Mouse (Mus musculus): ENCODE results near the gene Myoz1. TPM values are rescaled to one million over a fixed set of nuclear protein-coding genes. Genes with fewer than 3 reads are reported as not detected.

Gene Myoz1
- polyA plus RNA-seq, 1 experiment from 2014 or later: 0.95 TPM

- no peaks in the 10 kb centered on the region for H3K9me3 ChIP-seq (ENCODE audit: control insufficient read depth, low read length)
- H3K9ac ChIP-seq (ENCODE audit: low read depth, low read length): 0 out of 2 replicates have a peak overlapping the region, but pooled peaks have one; percentile 30
- DNase-seq (ENCODE audit: low spot score) (no peak), ATAC-seq (replicated peaks; ENCODE audit: low FRiP score) (no peak)
- WGBS: 60% methylated on average over 2 of the region's 2 CpGs
- H3K4me1 ChIP-seq (replicated peaks; ENCODE audit: control insufficient read depth, insufficient read depth, low read length): peaks cover 10% of the 10 kb centered on the region
- no peak overlapping the region for H3K4me3 ChIP-seq (ENCODE audit: low read depth, low read length)
- H3K4me2 ChIP-seq: no peak overlapping the region
- H3K27me3 ChIP-seq (replicated peaks; ENCODE audit: control insufficient read depth, insufficient read depth, low read length): peaks cover 37% of the 10 kb centered on the region
- no peak overlapping the region for H3K27ac ChIP-seq (ENCODE audit: low read depth, low read length)
- no peaks in the 10 kb centered on the region for H3K36me3 ChIP-seq (ENCODE audit: control insufficient read depth, insufficient read depth, low read length)
Observed at GRCm38 (mm10) chr14:20663601-20664000, 7.3 kb upstream of the Myoz1 start.

DNA sequence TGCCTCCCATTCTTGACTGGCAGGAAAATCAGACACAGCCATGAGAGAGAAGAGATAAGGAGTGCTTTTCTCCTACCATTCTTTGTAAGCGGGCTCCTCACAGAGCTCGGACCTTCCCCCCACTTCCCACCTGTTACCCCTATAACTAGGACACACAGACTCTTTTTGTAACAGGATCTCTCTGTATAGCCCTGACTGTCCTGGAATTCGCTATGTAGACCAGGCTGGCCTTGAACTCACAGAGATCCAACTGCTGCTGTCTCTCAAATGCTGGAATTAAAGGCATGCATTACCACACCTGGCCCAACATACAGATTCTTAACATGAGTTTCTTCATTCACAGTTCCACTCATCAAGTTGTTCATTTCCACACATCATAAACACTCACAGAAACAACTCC, 6.4 kb upstream of the Myoz1 start:
- ATAC-seq (replicated peaks; ENCODE audit: low FRiP score) (no peak), DNase-seq (ENCODE audit: low spot score) (no peak)
- Histone ChIP-seq H3K4me2 (no peak overlapping the region), H3K9me3 (ENCODE audit: control insufficient read depth, low read length) (no peaks in the 10 kb centered on the region), H3K36me3 (ENCODE audit: control insufficient read depth, insufficient read depth, low read length) (no peaks in the 10 kb centered on the region), H3K9ac (ENCODE audit: low read depth, low read length) (no peak overlapping the region), H3K27ac (ENCODE audit: low read depth, low read length) (no peak overlapping the region), H3K4me1 (replicated peaks; ENCODE audit: control insufficient read depth, insufficient read depth, low read length) (peaks cover 10% of the 10 kb centered on the region), H3K4me3 (ENCODE audit: low read depth, low read length) (no peak overlapping the region), H3K27me3 (replicated peaks; ENCODE audit: control insufficient read depth, insufficient read depth, low read length) (peaks cover 37% of the 10 kb centered on the region)
- WGBS: 68% methylated on average over 3 of the region's 3 CpGs

DNA sequence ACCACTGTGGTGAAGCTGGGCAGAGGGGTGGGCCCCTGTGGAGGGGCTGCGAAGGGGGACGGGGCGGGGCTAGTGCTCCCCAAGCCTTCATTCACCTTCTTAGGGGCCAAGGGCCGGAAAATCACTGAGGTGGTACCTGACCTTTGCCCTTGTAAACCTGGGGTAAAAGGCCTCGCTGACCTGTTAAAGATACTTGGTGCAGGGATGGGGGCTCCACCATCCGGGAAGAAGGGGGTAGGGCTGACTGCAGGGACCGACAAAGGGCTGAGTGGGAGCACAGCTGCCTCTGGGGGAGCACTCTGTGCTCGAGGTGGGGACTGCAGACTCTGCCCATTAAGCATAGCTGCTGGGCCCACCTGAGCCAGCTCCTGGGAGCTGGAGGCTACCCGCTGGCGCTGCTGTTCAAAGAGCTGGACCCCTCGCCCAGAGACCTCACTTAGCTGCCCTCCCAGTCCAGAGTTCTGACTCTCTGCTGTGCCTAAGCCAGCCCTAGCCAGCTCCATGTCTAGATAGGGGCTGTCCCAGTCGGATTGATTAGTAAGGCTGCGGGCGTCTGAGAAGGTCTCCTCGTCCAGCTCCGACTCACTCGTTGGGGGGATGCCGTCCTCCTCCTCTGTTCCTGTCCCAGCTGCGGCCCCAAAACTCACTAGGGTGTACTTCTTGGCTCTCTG, 5.5 kb upstream of the Myoz1 start:
- H3K9me3 ChIP-seq (ENCODE audit: control insufficient read depth, low read length): no peaks in the 10 kb centered on the region
- peak overlapping the region; percentile 60 for H3K9ac ChIP-seq (ENCODE audit: low read depth, low read length)
- peak overlapping the region; percentile 48 for H3K27ac ChIP-seq (ENCODE audit: low read depth, low read length)
- 14% methylated on average over 19 of the region's 19 CpGs for whole genome bisulfite sequencing
- H3K36me3 ChIP-seq (ENCODE audit: control insufficient read depth, insufficient read depth, low read length): no peaks in the 10 kb centered on the region
- DNase-seq (ENCODE audit: low spot score): peak; percentile 34
- H3K27me3 ChIP-seq (replicated peaks; ENCODE audit: control insufficient read depth, insufficient read depth, low read length): peaks cover 37% of the 10 kb centered on the region
- ATAC-seq (replicated peaks; ENCODE audit: low FRiP score): peak; percentile 26; the same call in 1 of the 2 replicates
- peaks cover 10% of the 10 kb centered on the region for H3K4me1 ChIP-seq (replicated peaks; ENCODE audit: control insufficient read depth, insufficient read depth, low read length)
- H3K4me2 ChIP-seq: peak overlapping the region; percentile 98
- peak overlapping the region; percentile 68 for H3K4me3 ChIP-seq (ENCODE audit: low read depth, low read length)

GRCm38 (mm10) chr14:20660827-20661660, 4.7 kb upstream of the Myoz1 start:
- Histone ChIP-seq H3K4me2 (peak overlapping the region; percentile 98), H3K4me1 (replicated peaks; ENCODE audit: control insufficient read depth, insufficient read depth, low read length) (peaks cover 10% of the 10 kb centered on the region), H3K27ac (ENCODE audit: low read depth, low read length) (peak overlapping the region; percentile 48), H3K9me3 (ENCODE audit: control insufficient read depth, low read length) (no peaks in the 10 kb centered on the region), H3K27me3 (replicated peaks; ENCODE audit: control insufficient read depth, insufficient read depth, low read length) (peaks cover 37% of the 10 kb centered on the region), H3K4me3 (ENCODE audit: low read depth, low read length) (peak overlapping the region; percentile 68), H3K9ac (ENCODE audit: low read depth, low read length) (peak overlapping the region; percentile 60), H3K36me3 (ENCODE audit: control insufficient read depth, insufficient read depth, low read length) (no peaks in the 10 kb centered on the region)
- ATAC-seq (replicated peaks; ENCODE audit: low FRiP score) (peak; percentile 80), DNase-seq (ENCODE audit: low spot score) (peak; percentile 84)
- WGBS: 2% methylated on average over 52 of the region's 52 CpGs

- no peak overlapping the region for H3K9ac ChIP-seq (ENCODE audit: low read depth, low read length)
- H3K4me1 ChIP-seq (replicated peaks; ENCODE audit: control insufficient read depth, insufficient read depth, low read length): peaks cover 10% of the 10 kb centered on the region
- ATAC-seq (replicated peaks; ENCODE audit: low FRiP score) (no peak), DNase-seq (ENCODE audit: low spot score) (no peak)
- H3K9me3 ChIP-seq (ENCODE audit: control insufficient read depth, low read length): no peaks in the 10 kb centered on the region
- no peak overlapping the region for H3K4me2 ChIP-seq
- H3K4me3 ChIP-seq (ENCODE audit: low read depth, low read length): no peak overlapping the region
- no peak overlapping the region for H3K27ac ChIP-seq (ENCODE audit: low read depth, low read length)
- H3K27me3 ChIP-seq (replicated peaks; ENCODE audit: control insufficient read depth, insufficient read depth, low read length): peaks cover 31% of the 10 kb centered on the region
- 93% methylated on average over 7 of the region's 7 CpGs for WGBS
- H3K36me3 ChIP-seq (ENCODE audit: control insufficient read depth, insufficient read depth, low read length): no peaks in the 10 kb centered on the region
Observed at GRCm38 (mm10) chr14:20659687-20660086, 3.3 kb upstream of the Myoz1 start.

- H3K4me1 ChIP-seq (replicated peaks; ENCODE audit: control insufficient read depth, insufficient read depth, low read length): peaks cover 10% of the 10 kb centered on the region
- no peaks in the 10 kb centered on the region for H3K9me3 ChIP-seq (ENCODE audit: control insufficient read depth, low read length)
- no peak overlapping the region for H3K27ac ChIP-seq (ENCODE audit: low read depth, low read length)
- no peak overlapping the region for H3K4me2 ChIP-seq
- no peaks in the 10 kb centered on the region for H3K36me3 ChIP-seq (ENCODE audit: control insufficient read depth, insufficient read depth, low read length)
- DNase-seq (ENCODE audit: low spot score) (no peak), ATAC-seq (replicated peaks; ENCODE audit: low FRiP score) (no peak)
- 81% methylated on average over 6 of the region's 6 CpGs for WGBS
- H3K27me3 ChIP-seq (replicated peaks; ENCODE audit: control insufficient read depth, insufficient read depth, low read length): peaks cover 26% of the 10 kb centered on the region
- no peak overlapping the region for H3K4me3 ChIP-seq (ENCODE audit: low read depth, low read length)
- no peak overlapping the region for H3K9ac ChIP-seq (ENCODE audit: low read depth, low read length)
Observed at GRCm38 (mm10) chr14:20658902-20659301, 2.6 kb upstream of the Myoz1 start.

- no peak overlapping the region for H3K27ac ChIP-seq (ENCODE audit: low read depth, low read length)
- H3K4me1 ChIP-seq (replicated peaks; ENCODE audit: control insufficient read depth, insufficient read depth, low read length): peaks cover 10% of the 10 kb centered on the region
- H3K27me3 ChIP-seq (replicated peaks; ENCODE audit: control insufficient read depth, insufficient read depth, low read length): peaks cover 23% of the 10 kb centered on the region
- H3K4me3 ChIP-seq (ENCODE audit: low read depth, low read length): no peak overlapping the region
- H3K36me3 ChIP-seq (ENCODE audit: control insufficient read depth, insufficient read depth, low read length): no peaks in the 10 kb centered on the region
- H3K9me3 ChIP-seq (ENCODE audit: control insufficient read depth, low read length): no peaks in the 10 kb centered on the region
- H3K4me2 ChIP-seq: no peak overlapping the region
- ATAC-seq (replicated peaks; ENCODE audit: low FRiP score): no peak
- H3K9ac ChIP-seq (ENCODE audit: low read depth, low read length): no peak overlapping the region
- no peak for DNase-seq (ENCODE audit: low spot score)
Observed at GRCm38 (mm10) chr14:20658326-20658725, 2.0 kb upstream of the Myoz1 start.

GRCm38 (mm10) chr14:20655731-20656130, 609 bp downstream of the Myoz1 start:
- H3K4me3 ChIP-seq (ENCODE audit: low read depth, low read length): no peak overlapping the region
- no peaks in the 10 kb centered on the region for H3K4me1 ChIP-seq (replicated peaks; ENCODE audit: control insufficient read depth, insufficient read depth, low read length)
- no peak overlapping the region for H3K27ac ChIP-seq (ENCODE audit: low read depth, low read length)
- no peaks in the 10 kb centered on the region for H3K9me3 ChIP-seq (ENCODE audit: control insufficient read depth, low read length)
- no peak overlapping the region for H3K4me2 ChIP-seq
- no peak overlapping the region for H3K9ac ChIP-seq (ENCODE audit: low read depth, low read length)
- DNase-seq (ENCODE audit: low spot score) (no peak), ATAC-seq (replicated peaks; ENCODE audit: low FRiP score) (no peak)
- WGBS: 73% methylated on average over 9 of the region's 9 CpGs
- H3K36me3 ChIP-seq (ENCODE audit: control insufficient read depth, insufficient read depth, low read length): no peaks in the 10 kb centered on the region
- no peaks in the 10 kb centered on the region for H3K27me3 ChIP-seq (replicated peaks; ENCODE audit: control insufficient read depth, insufficient read depth, low read length)
